Comparison of ENCODE assay signal across 12 mouse cellular contexts in genomic region chr6:51036553-51036952, GRCm38 (mm10).
DNase-seq lines count a peak whose midpoint lies in the region; ATAC-seq lines count a peak whose summit lies in the region.
"Had no signal": no experiment of that assay in that cellular context is flagged by ENCODE, and none has a peak within 500 bp of the region (broad histone marks: within the 10 kb centered on the region; RNA-seq: fewer than 3 reads in every experiment).

No protein-coding gene starts in this region.

- H3K4me3 ChIP-seq in hindbrain, embryonic 10.5 days = no peak overlapping the region
- H3K4me3 ChIP-seq in hindbrain, embryonic 13.5 days = no peak overlapping the region
- no peak overlapping the region for H3K4me3 ChIP-seq in embryonic facial prominence, embryonic 15.5 days (replicated peaks)
- no peak overlapping the region for H3K4me3 ChIP-seq in lung, embryonic 16.5 days (ENCODE audit: low read length)
- H3K4me3 ChIP-seq: erythroblast, embryonic 14.5 days; heart, embryonic 13.5 days; liver, embryonic 15.5 days had no signal

- H3K4me1 ChIP-seq in hindbrain, embryonic 10.5 days (replicated peaks) = peaks cover 16% of the 10 kb centered on the region
- H3K4me1 ChIP-seq in hindbrain, embryonic 13.5 days (replicated peaks) = peaks cover 6% of the 10 kb centered on the region
- H3K4me1 ChIP-seq in embryonic facial prominence, embryonic 15.5 days = peaks cover 32% of the 10 kb centered on the region
- H3K4me1 ChIP-seq in lung, embryonic 16.5 days (replicated peaks; ENCODE audit: control insufficient read depth, insufficient read depth, low read length) = peaks cover 10% of the 10 kb centered on the region
- H3K4me1 ChIP-seq: liver, embryonic 15.5 days had no signal

- 0 out of 2 replicates have a peak overlapping the region, but pooled peaks have one; percentile 29 for H3K27ac ChIP-seq in hindbrain, embryonic 10.5 days
- H3K27ac ChIP-seq in hindbrain, embryonic 13.5 days = no peak overlapping the region
- peak overlapping the region; percentile 63; the same call in 1 of the 2 replicates for H3K27ac ChIP-seq in embryonic facial prominence, embryonic 15.5 days (replicated peaks)
- peak overlapping the region; percentile 48 for H3K27ac ChIP-seq in lung, embryonic 16.5 days (ENCODE audit: low read length)
- H3K27ac ChIP-seq: heart, embryonic 13.5 days; liver, embryonic 15.5 days had no signal

- no peak for ATAC-seq in hindbrain, embryonic 13.5 days (ENCODE audit: low FRiP score)
- no peak for ATAC-seq in embryonic facial prominence, embryonic 15.5 days (ENCODE audit: insufficient number of reproducible peaks, low FRiP score, low TSS enrichment, low read depth)
- ATAC-seq in lung, embryonic 16.5 days (ENCODE audit: low read depth) = peak; percentile 79

- no peaks in the 10 kb centered on the region for H3K9me3 ChIP-seq in hindbrain, embryonic 10.5 days
- H3K9me3 ChIP-seq in hindbrain, embryonic 13.5 days = no peaks in the 10 kb centered on the region
- H3K9me3 ChIP-seq in embryonic facial prominence, embryonic 15.5 days (replicated peaks) = no peaks in the 10 kb centered on the region
- no peaks in the 10 kb centered on the region for H3K9me3 ChIP-seq in lung, embryonic 16.5 days (ENCODE audit: control insufficient read depth, low read length)
- H3K9me3 ChIP-seq: heart, embryonic 13.5 days; liver, embryonic 15.5 days had no signal

- no peak overlapping the region for H3K4me2 ChIP-seq in hindbrain, embryonic 13.5 days
- no peak overlapping the region for H3K4me2 ChIP-seq in embryonic facial prominence, embryonic 15.5 days (replicated peaks)
- no peak overlapping the region for H3K4me2 ChIP-seq in lung, embryonic 16.5 days (ENCODE audit: low read depth, low read length)
- H3K4me2 ChIP-seq: heart, embryonic 13.5 days; liver, embryonic 15.5 days had no signal

- H3K36me3 ChIP-seq in hindbrain, embryonic 10.5 days = no peaks in the 10 kb centered on the region
- H3K36me3 ChIP-seq in hindbrain, embryonic 13.5 days = no peaks in the 10 kb centered on the region
- H3K36me3 ChIP-seq in embryonic facial prominence, embryonic 15.5 days = no peaks in the 10 kb centered on the region
- no peaks in the 10 kb centered on the region for H3K36me3 ChIP-seq in lung, embryonic 16.5 days (ENCODE audit: control insufficient read depth, insufficient read depth, low read length)
- H3K36me3 ChIP-seq: heart, embryonic 13.5 days; liver, embryonic 15.5 days had no signal

- no peak overlapping the region for H3K9ac ChIP-seq in hindbrain, embryonic 13.5 days
- no peak overlapping the region for H3K9ac ChIP-seq in embryonic facial prominence, embryonic 15.5 days
- no peak overlapping the region for H3K9ac ChIP-seq in lung, embryonic 16.5 days (ENCODE audit: low read length)
- H3K9ac ChIP-seq: heart, embryonic 13.5 days; liver, embryonic 15.5 days had no signal

- DNase-seq in hindbrain, embryonic 10.5 days (ENCODE audit: low spot score) = no peak
- peak; percentile 20 for DNase-seq in kidney, adult 11 months
- no peak for DNase-seq in cerebellum, postnatal 14 days
- DNase-seq in urinary bladder, adult 2 months (ENCODE audit: low spot score) = no peak
- no peak for DNase-seq in right cerebral cortex, adult 18-20 months
- DNase-seq: layer of hippocampus, adult 9-11 months had no signal

- no peaks in the 10 kb centered on the region for H3K27me3 ChIP-seq in hindbrain, embryonic 10.5 days (ENCODE audit: insufficient read depth, poor library complexity, severe bottlenecking)
- H3K27me3 ChIP-seq in hindbrain, embryonic 13.5 days = no peaks in the 10 kb centered on the region
- H3K27me3 ChIP-seq in embryonic facial prominence, embryonic 15.5 days = no peaks in the 10 kb centered on the region
- no peaks in the 10 kb centered on the region for H3K27me3 ChIP-seq in lung, embryonic 16.5 days (ENCODE audit: control insufficient read depth, insufficient read depth, low read depth, low read length)
- H3K27me3 ChIP-seq: heart, embryonic 13.5 days; liver, embryonic 15.5 days had no signal

- 29% methylated on average over 1 of the region's 1 CpGs for WGBS in hindbrain, embryonic 10.5 days
- 41% methylated on average over 1 of the region's 1 CpGs for WGBS in hindbrain, embryonic 13.5 days
- WGBS in embryonic facial prominence, embryonic 15.5 days = 36% methylated on average over 1 of the region's 1 CpGs
- 15% methylated on average over 1 of the region's 1 CpGs for WGBS in lung, embryonic 16.5 days
